Mouse (Mus musculus) fibroblast of lung, adult 2 months (primary cell): ENCODE measurements at regions not wholly inside any gene's neighbourhood (a gene's known extent, or its start where the extent isn't known, plus 50 kb on each side); places are given as distances from the start of the nearest gene placed in this dataset.
A peak's percentile ranks its signal among the peaks of the same experiment; 100 is the strongest.
"Not testable (repeated sequence)": the region's sequence is repeated elsewhere in the genome, so short reads cannot be mapped to it uniquely, and the experiment has no call there.

Source experiments
- DNase-seq: peaks from one replicate; pipeline ENCODE4 v3.0.0-alpha.2; 2011; ENCODE audit warnings: low read depth

DNA sequence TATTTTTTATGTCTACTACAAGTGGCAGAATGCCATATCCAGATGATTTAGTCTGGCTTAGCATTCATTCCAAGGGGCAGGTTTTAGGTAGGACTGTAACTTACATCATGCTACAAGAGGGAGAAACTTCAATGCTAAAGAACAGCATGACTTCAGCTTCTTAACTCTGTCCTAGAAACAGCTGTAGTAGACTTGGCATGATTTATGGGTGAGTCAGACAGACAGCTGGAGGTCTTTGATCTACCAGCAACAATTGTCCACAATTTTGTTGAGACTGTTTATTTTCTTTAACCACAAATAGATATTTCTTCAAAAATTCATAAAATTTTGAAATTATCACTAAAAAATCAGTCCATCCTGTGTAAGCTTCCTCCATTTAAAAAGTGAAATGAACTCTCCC lies 781.7 kb upstream of the Man1a start:
- no peak for DNase-seq

DNA sequence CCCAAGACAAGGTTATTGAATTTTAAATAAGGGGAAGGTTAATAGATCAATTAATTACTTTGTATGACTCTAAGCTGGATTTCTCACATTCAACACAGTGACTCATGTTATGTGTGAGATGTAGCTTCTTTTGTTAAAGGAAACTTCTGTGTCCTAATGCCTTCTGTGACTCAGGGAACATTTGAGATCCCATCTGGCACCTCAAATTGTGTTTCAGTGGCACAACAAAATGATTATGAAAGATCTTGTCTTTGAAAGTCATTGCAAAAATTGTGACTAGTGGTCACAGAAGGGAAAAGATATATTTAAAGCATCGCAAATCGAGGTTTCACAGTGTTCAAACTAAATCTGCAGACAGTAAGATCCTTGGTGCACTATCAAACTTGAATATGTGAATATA lies 765.2 kb upstream of the Man1a start:
- DNase-seq, result no peak

DNA sequence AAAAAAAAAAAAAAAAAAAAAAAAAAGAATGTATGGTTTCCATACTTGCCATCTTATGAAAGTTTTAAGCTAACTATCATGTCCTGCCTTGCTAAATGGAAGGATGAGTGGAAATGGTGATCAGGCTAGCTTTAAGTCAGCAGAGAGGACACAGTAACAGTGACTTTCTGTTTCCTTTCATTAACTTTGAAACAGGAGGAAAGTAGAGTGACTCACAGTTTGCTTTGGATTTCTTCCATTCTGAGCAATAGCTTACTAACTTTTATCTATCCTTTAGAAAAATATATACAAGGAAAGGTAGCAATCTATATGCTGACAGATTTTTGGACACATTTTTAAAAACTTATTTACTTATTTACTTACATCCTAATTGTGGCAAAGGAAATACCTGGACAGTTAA lies 762.6 kb upstream of the Man1a start:
- peak; percentile 26 for DNase-seq

DNA sequence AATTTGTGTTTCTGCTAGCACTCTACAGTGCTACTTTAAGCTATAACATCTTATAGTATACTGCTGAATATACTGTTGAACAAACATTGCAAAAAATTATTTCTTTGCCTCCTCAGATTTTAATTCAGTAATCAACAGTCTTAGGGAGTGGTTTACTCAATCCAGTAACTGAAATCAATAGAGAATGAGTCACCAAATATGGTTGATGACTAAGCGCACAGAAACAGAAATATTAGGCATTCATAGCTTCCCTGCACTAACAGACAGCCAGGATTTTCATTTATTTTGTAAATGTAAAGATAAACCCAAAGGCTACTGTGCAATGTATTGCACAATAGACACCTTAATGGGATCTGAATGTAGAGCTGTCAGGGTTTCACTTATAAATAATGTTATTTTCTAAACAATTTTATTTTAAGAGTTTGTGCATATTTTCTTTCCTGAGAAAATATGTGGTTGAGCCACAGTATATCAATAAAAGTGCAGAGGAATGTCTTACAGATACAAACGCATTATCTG lies 738.3 kb upstream of the Man1a start:
- DNase-seq, result peak; percentile 18

DNA sequence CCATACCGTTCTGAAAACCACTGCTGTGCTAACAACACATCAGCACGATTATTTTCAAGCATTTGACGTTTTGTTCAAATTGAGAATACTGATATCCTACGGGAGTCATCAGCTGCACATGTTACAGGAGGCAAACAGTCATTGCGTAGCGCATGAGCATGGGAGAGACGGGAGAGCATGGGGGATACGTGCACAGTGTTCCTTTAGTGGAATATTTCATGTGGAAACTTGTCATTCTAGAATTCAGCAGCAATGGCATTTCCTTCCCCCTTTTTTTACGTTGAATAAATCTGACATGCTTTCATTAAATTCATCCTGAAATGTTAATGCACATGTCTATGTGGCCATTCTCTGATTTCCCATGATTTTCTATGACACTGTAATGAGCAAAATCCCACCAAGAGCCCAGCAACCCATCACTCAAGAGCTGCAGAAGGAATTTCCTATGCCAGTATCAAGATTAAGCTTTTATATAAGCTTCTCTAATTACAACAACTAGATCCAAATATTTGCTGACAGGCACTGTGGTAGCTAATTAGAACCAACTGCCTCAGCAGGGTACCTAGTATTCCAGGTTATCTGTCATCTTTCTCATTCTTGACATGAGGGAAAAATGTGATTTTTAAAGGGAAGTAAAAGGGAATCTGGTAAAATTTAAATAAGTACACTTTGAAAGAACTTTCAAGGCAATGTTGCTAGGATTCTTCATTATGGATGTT lies 723.2 kb upstream of the Man1a start:
- no peak for DNase-seq

DNA sequence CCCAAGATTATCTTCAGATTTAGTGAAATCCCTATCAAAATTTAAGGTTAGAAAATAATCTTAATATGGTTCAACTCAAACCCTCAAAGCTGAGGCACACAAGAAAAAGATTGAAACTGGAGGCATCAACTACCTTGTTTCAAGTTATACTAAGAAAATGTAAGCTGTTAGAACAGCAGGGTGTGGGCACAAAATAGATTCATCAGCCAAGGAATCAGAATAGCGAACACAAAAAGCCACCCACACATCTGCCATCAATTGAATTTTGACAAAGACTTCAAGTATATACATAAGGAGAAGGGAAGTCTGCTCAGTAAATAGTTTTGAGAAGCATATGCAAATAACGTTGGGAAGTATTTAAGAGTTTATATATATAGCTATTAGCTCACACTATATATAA lies 720.9 kb upstream of the Man1a start:
- no peak for DNase-seq

DNA sequence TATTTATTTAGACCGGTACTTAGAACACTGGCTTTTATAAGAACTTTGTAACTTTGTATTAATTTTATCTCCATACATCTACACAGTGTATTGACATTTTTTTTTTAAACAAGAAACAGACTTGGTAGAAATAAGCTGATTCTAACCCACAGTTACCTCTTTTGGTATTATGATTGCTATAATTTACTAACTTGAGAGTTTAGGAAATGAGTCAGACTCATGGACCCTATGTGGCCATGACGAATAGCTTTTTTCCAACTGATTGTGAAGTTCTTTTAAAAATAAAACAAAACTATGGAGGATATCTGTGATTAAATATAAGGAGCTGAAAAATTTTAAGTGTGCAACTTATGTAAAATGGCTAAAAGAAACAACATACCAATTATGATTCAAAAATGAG lies 684.7 kb upstream of the Man1a start:
- DNase-seq, result no peak

DNA sequence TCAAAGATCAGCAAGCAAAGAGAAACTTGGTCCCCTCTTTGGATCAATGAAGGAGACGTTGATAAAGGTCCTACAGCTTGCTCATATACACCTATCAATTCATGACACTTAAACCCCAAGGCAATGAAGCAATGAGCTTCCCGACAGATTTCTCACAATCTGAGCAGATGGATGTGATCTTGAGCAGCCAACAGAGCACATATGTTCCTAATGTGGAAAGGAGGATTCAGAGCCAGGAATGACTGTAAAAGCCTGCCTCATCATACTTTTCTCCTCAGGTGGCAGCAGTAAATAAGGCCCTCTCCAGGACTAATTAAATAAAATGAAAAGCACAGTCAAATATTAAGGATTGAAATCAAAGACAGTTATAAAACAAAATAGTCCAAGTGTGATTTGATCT lies 672.8 kb upstream of the Man1a start:
- no peak for DNase-seq

DNA sequence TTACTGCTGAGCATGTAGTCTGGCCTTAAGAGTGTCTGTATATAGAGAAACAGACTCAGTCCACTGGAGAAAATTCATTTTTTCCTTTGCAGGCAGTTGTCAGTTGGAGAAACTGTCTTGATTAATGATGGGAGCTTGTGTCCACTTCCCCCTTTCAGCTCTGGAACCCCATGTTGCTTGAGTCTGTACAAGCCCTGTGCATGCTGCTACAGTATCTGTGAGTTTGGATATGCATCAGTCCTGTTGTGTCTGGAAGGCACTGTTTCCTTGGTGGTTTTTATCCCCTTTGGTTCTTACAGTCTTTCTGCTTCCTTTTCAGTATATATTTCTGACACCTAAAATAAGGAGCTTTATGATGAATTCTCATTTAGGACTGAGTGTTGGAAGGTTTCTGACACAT lies 660.7 kb upstream of the Man1a start:
- DNase-seq, result no peak

DNA sequence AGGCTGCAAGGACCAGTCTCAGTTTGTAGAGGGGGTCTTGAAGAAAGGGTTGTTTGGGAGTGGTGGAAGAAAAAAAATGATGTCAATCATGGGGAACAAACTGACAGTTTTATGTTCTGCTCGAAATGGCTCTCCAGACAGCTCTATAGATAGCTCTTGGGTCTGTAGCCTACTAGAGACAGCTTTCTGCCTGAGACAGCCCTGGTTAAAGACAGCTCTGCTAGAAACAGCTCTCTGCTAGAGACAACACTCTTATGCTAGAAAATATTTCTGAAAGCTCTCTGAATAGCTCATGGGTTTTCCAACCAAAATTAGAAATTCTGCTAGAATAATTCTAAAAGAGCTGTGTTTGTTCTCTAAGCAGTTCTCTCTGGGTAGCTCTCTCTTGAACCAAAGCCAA lies 636.3 kb upstream of the Man1a start:
- no peak for DNase-seq

DNA sequence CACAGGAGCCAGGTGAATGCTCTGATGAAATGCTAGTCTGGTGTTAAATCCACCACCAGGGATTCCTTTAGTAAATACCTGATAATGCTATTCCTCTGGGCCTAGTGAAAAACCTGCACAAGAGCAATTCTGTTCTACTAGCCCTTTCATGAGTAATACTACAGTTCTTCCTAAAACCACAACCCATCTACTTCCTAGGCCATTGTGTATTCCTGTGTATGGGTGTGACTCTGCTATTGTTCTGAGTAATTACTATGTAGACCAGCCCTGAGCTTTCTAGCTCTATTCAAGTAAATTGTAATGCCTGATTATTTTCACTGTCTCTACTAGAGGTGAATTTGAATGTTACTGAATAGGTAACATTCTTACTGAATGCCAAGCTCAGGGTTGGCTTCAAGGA lies 591.4 kb upstream of the Man1a start:
- DNase-seq, result not testable (repeated sequence)
